23 mouse cellular contexts compared by ENCODE assay signal in genomic region chr7:49301487-49301886, GRCm38 (mm10).
"Had no signal": no experiment of that assay in that cellular context is flagged by ENCODE, and none has a peak within 500 bp of the region (broad histone marks: within the 10 kb centered on the region; RNA-seq: fewer than 3 reads in every experiment).

No protein-coding gene starts in this region.

- H3K4me2 ChIP-seq: heart, embryonic 12.5 days; hindbrain, embryonic 13.5 days; hindbrain, embryonic 15.5 days; kidney, embryonic 15.5 days; limb, embryonic 13.5 days; limb, embryonic 15.5 days had no signal

- H3K4me3 ChIP-seq: gastrocnemius, adult 2 months; heart, embryonic 10.5 days; heart, embryonic 12.5 days; hindbrain, embryonic 13.5 days; hindbrain, embryonic 15.5 days; kidney, embryonic 15.5 days; limb, embryonic 13.5 days; limb, embryonic 15.5 days had no signal

- H3K36me3 ChIP-seq: heart, embryonic 10.5 days; heart, embryonic 12.5 days; hindbrain, embryonic 13.5 days; hindbrain, embryonic 15.5 days; kidney, embryonic 15.5 days; limb, embryonic 13.5 days; limb, embryonic 15.5 days had no signal

- ATAC-seq: hindbrain, postnatal 0 days; intestine, embryonic 16.5 days had no signal

- DNase-seq: gastrocnemius, adult 2 months; gastrocnemius, postnatal 10 days; gastrocnemius, postnatal 25 days; heart, adult 18-20 months; heart, postnatal 10 days; heart, postnatal 4 days; kidney, adult 11 months; kidney, adult 2 months; kidney, adult 9 months; kidney, postnatal 14 days; kidney, postnatal 36 days; layer of hippocampus, adult 9-11 months; layer of hippocampus, postnatal 36 days; left cerebral cortex, postnatal 4 days had no signal

- H3K27me3 ChIP-seq: hindbrain, embryonic 15.5 days; limb, embryonic 15.5 days had no signal
